Mouse (Mus musculus): ENCODE data around the gene Herc1.

Herc1 gene

GRCm38 (mm10) chr9:66501248-66501647 lies 151.0 kb downstream of the Herc1 start:
- DNase-seq (ENCODE audit: low spot score in 2 of 2), result no peak

DNA sequence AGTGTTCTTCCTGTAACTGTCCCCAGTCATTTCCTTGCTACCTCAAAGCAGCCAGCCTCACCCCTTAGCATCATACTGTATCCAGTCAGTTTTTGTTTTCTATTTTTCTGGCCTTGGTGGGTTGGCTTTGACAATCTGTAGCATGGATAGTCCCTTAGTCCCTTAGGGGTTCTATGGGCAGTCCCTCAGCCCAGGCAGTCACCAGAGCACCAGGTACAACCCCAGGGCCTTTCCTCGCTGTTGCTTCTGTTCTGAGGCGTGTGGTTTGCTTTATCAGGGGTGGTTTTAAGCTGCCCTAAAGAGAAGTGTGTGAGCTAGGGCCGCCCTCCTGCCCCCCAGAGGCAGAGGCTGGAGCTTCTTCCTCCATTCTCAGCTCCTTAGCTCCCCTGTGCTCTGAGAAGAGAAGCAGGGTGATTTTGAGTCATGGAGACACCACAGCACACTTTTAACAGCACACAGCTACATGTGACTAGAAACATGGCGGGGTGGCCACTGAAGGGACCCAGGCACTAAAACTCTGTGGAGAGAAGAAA lies 153.7 kb downstream of the Herc1 start:
- no peak for DNase-seq (ENCODE audit: low spot score in 2 of 2)

- DNase-seq (ENCODE audit: low spot score in 2 of 2), result no peak
Measured at GRCm38 (mm10) chr9:66504518-66504917, 154.3 kb downstream of the Herc1 start.

DNA sequence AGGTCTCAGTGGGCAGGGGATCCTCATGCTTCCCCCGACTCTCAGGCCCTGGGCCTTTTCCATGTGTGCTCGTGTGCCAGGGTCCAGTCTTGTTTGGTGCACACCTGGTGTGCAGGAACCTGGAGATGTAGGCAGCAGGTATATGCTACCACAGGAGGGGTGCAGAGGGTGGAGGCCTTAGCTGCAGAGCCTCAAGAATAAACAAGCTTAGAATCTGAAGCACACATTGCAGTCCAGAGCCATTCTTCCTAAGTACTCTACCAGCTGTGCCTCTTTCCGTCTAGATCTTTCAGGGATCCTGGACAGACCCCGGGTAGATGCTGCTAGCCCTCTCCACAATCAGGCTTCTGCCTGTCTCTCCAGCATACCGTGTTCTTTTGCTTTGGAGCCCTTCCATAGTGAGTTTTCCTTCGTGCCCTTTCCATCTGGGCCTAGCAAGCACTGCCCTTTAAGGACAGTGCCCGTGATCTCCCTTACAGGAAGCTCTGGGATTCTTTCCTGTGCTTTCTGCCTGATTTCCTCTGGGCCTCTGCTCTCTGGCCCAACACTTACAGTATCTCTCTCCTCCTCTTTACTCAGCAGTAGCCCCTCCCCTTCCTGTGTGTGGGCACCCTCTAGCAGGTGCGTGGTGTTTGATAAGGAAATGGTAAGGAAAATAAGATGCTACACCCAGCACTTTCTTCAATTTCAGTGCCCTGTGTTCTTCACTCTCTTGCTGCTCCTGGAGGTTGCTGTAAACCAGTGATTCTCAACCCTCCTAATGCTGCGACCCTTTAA lies 155.1 kb downstream of the Herc1 start:
- no peak for DNase-seq (ENCODE audit: low spot score in 2 of 2)

GRCm38 (mm10) chr9:66506011-66506410 lies 155.8 kb downstream of the Herc1 start:
- DNase-seq (ENCODE audit: low spot score in 2 of 2), result no peak

- DNase-seq (ENCODE audit: low spot score in 2 of 2), result no peak
Measured at GRCm38 (mm10) chr9:66506424-66506823, 156.2 kb downstream of the Herc1 start.

- DNase-seq (ENCODE audit: low spot score in 2 of 2), result no peak
Measured at GRCm38 (mm10) chr9:66507684-66508083, 157.4 kb downstream of the Herc1 start.

GRCm38 (mm10) chr9:66508890-66509399 lies 158.7 kb downstream of the Herc1 start:
- no peak for DNase-seq (ENCODE audit: low spot score in 2 of 2)

GRCm38 (mm10) chr9:66510351-66510841 lies 160.1 kb downstream of the Herc1 start:
- DNase-seq (ENCODE audit: low spot score in 2 of 2), result peak in 1 of 2 experiments; percentile 33

GRCm38 (mm10) chr9:66510944-66511343 lies 160.7 kb downstream of the Herc1 start:
- DNase-seq (ENCODE audit: low spot score in 2 of 2), result no peak

DNA sequence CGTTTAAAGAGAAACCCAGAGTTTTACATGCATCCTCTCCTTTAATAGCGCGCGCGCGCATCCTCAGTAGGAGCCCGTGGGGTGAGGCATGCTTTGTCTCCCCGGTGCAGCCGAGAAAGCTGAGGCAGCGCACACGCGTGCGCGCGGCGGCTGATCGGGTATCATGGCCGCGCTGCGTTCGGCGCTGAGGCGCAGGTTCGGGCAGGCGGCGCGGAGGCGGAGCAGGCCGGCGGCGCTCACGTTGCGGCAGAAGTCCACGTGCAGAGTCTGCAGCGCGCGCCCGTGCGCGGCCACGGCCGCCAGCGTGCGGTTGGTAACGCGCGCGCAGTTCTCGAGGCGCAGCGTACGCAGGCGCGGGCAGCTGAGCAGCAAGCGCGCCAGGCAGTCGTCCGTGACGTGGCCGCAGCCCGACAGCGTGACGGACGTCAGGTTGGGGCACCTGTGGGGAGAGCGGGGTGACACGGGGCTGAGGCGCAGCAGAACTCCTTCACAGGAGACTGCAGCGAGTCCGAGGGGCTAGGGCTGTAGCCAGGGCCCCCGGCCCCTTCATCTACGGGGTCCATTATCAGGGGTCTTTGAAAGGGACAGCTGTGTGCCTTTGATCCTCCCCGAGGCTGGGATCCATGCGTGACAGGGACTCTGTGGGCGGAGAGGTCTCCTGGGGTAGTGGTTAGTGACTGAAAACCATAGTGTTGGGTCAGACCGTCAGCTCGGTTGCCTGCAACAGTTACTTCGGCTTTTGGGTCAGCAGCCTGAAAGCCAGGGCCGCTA lies 161.5 kb downstream of the Herc1 start:
- peak; percentile 91 to 93 for DNase-seq (ENCODE audit: low spot score in 2 of 2)

DNA sequence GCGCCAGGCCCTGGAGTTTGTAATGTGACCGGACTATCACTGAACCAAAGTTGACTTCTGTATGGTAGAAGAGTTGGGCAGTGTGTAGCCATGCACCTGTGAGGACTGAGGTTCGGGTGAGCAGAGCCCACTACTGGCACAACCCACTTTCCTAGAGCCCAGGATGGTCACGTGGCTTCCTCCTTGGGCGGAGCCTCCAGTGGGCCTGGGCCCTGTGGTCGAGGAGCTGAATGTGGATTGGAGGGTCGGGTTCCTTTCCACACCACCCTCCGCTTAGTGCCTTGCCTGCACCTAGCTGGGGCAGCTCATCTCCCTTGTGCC lies 162.1 kb downstream of the Herc1 start:
- DNase-seq (ENCODE audit: low spot score in 2 of 2), result peak; percentile 76 to 84

DNA sequence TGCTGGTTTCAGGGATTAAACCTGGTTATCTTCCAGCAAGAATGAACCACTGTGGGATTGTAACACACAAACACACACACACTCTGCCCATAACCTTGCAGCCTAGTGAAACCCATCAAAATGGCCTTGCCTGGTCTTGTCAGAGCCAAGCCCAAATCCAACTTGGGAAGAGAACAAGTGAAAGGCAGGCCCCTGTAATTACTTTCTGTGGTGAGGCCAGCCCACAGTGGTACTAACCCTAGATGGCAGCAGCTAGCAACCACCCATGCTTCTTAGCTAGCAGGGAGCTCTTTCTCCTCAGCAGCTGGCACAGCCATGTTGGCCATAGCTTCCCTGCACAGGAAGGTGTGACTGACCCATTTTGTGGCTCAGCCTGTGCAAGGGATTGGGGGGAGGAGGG lies 162.9 kb downstream of the Herc1 start:
- DNase-seq (ENCODE audit: low spot score in 2 of 2), result peak in 1 of 2 experiments; percentile 21

GRCm38 (mm10) chr9:66513661-66514255 lies 163.5 kb downstream of the Herc1 start:
- no peak for DNase-seq (ENCODE audit: low spot score in 2 of 2)

GRCm38 (mm10) chr9:66514256-66514770 lies 164.1 kb downstream of the Herc1 start, which contains the start of gene Fbxl22:
Gene Fbxl22, minus strand, starts transcription at chr9:66514593.
- peak; percentile 42 to 52 for DNase-seq (ENCODE audit: low spot score in 2 of 2)

- DNase-seq (ENCODE audit: low spot score in 2 of 2), result no peak
Measured at GRCm38 (mm10) chr9:66515115-66515514, 164.9 kb downstream of the Herc1 start.

DNA sequence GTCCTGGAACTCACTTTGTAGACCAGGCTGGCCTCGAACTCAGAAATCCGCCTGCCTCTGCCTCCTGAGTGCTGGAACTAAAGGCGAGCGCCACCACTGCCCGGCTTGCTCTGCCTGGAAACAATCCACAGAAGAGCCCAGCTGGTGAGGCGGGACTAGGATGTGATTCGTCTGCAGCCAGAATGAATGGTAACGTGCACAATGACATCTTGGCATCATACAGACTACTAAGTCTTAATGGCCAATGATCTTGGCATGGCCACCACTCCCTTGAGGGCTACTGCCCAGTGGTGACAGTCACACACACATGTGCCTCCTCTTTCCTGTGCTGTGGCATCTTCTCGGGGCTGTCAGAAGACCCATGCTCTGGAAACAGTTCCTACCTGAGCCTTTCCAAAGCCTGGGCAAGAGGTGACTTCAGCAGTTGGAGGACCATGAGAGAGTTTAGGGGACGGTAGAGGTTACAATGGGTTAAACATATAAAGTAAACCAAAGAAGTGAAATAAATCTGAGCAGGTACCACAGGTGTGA lies 165.5 kb downstream of the Herc1 start:
- DNase-seq (ENCODE audit: low spot score in 2 of 2), result no peak

- peak in 1 of 2 experiments; percentile 43 for DNase-seq (ENCODE audit: low spot score in 2 of 2)
Measured at GRCm38 (mm10) chr9:66516296-66516940, 166.2 kb downstream of the Herc1 start.

- no peak for DNase-seq (ENCODE audit: low spot score in 2 of 2)
Measured at GRCm38 (mm10) chr9:66517746-66518145, 167.5 kb downstream of the Herc1 start.

DNA sequence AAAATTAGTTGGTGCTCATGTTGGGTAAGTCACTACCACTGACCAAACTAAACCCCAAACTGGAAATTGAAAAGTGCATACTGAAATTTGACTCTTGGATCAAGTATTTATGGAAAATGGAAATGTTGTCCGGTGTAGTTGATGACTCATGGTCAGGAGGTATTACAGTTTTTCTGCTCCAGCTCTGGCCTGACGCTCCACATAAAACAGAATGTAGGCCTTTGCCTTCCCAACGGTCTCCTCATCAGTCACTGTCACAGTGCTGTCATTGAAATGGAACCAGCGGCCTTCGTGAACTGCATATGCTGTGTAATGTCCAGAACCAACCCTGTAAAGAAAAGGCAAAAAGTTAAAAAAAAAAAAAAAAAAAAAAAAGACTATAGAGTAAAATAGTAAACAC lies 168.0 kb downstream of the Herc1 start:
- no peak for DNase-seq (ENCODE audit: low spot score in 2 of 2)

DNA sequence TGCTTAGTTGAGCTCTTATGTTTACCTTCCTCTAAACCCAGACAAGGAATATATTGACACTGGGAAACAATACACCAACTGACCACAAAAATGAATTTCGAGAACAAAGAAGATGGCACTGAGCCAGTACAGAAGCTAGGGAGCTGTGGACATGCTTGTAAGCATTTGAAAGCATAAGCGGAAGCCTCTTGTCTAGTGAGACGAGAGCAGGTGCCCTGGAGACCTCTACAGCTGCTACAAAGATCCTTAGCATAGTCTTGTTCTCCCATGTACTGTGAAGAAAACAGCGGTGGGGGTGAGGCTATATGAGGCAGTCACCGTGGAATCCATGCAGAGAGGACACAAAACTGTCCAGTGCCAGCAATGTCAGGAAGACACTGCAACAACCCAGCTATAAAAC lies 168.7 kb downstream of the Herc1 start:
- DNase-seq (ENCODE audit: low spot score in 2 of 2), result no peak
